Mouse (Mus musculus): ENCODE results near the gene Smc1b. TPM values are rescaled to one million over a fixed set of nuclear protein-coding genes. Genes with fewer than 3 reads are reported as not detected.
A peak's percentile ranks its signal among the peaks of the same experiment; 100 is the strongest.
"Not testable (repeated sequence)": the region's sequence is repeated elsewhere in the genome, so short reads cannot be mapped to it uniquely, and the experiment has no call there.

The Smc1b gene
- polyA plus RNA-seq, 1 experiment from 2014 or later, result 0.31 TPM

- H3K27ac ChIP-seq, result peak overlapping the region; percentile 62
- H3K9ac ChIP-seq, result peak overlapping the region; percentile 85
- peak overlapping the region; percentile 93 for H3K4me2 ChIP-seq
These were observed 94.4 kb downstream of the Smc1b start for GRCm38 (mm10) chr15:85037343-85037690.

DNA sequence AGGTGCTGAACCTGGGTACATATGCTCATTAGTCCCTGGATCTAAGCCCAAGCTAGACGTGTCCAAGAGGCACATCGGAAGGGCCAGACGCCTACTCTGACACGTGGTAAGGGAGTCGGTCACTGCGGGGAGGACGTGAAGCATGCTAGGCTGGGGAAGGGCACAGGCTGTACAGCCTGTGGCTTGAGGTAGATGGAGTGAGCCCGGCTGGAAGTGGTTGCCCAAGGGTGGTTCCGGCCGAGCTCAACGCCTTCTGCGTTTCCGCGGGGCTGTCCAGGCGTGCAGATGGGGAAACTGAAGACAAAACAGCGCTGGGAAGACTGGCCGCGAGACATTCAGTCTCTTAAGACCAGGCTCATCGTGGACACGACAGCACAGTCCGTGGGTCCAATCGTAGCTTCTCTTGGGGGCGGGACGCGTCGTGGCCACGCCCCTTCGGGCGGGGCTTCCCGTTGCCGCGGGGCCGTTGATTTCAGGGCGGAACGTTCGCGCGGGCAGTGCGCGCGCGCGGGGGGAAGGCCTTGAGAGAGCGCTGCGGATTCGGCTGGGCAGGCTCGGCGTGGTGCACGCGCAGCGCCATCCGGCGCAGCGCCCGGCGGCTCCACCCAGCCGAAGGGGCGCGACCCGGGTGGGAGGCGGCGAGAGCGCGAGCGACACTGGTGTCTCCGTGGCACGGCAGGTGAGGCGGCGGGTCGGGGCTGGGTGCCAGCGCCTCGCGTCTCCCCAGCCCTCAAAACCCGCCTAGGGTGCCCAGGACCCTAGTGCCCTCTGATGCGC lies 95.0 kb downstream of the Smc1b start:
- Histone ChIP-seq H3K27me3 (replicated peaks) (peaks cover 18% of the 10 kb centered on the region; the same call in 1 of the 2 replicates), H3K4me3 (peak overlapping the region; percentile 80), H3K4me1 (peaks cover 26% of the 10 kb centered on the region), H3K4me2 (peak overlapping the region; percentile 93), H3K9me3 (replicated peaks) (no peaks in the 10 kb centered on the region), H3K36me3 (no peaks in the 10 kb centered on the region), H3K27ac (peak overlapping the region; percentile 62), H3K9ac (peak overlapping the region; percentile 85)
- ATAC-seq, result peak; percentile 95
- WGBS (ENCODE audit: insufficient replicate concordance), result under 1% methylated on average over 75 of the region's 75 CpGs

More at GRCm38 (mm10) chr15:85037343-85037690, 94.4 kb downstream of the Smc1b start:
- WGBS (ENCODE audit: insufficient replicate concordance), result 7% methylated on average over 8 of the region's 8 CpGs
- Histone ChIP-seq H3K27me3 (replicated peaks) (peaks cover 15% of the 10 kb centered on the region; the same call in 1 of the 2 replicates), H3K36me3 (no peaks in the 10 kb centered on the region), H3K4me3 (peak overlapping the region; percentile 80), H3K4me1 (peaks cover 30% of the 10 kb centered on the region), H3K9me3 (replicated peaks) (no peaks in the 10 kb centered on the region)
- no peak for ATAC-seq

DNA sequence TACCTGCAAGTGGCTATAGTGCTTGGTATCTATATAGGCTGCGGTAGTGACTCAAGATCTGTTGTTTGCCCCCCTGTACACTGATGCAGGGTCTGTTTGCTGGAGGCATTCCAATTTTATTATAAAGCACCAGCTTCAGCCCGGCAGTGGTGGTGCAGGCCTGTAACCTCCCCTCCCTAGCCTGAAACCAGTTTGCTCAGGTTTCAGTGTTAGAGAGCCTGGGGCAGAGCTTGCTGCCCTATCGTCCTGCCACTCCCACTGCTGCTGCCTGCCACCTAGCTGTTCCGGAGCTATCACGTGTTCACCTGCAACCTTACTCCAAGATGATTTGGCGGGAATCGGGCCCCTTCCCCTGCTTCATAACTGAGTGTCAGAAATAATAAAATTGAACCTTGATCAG lies 97.8 kb downstream of the Smc1b start:
- Histone ChIP-seq H3K4me1 (peaks cover 23% of the 10 kb centered on the region), H3K27me3 (replicated peaks) (peaks cover 22% of the 10 kb centered on the region; the same call in 1 of the 2 replicates)
- H3K4me2 ChIP-seq; ATAC-seq; H3K4me3 ChIP-seq; H3K36me3 ChIP-seq; H3K9ac ChIP-seq; H3K9me3 ChIP-seq (replicated peaks); H3K27ac ChIP-seq: not testable (repeated sequence)
- 33% methylated on average over 7 of the region's 7 CpGs for WGBS (ENCODE audit: insufficient replicate concordance)

DNA sequence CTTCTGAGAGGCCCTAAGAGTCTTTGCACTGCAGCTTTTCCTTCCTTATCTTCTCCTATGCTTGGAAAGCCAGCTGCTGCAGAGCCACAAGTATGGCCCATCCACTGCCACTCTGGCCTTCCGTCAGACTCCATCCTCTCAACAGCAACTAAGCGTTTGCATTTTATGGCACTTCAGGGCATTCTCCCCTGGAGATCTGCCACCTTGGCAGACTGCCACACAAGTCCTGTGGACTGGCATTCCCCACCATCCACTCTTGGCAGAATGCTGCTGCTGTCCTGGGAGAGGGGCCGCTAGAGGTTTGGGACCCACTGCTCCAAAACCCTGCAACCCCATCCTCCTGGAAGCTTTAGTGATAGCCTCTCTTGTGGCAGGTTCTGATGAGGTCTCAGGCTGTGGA lies 99.9 kb downstream of the Smc1b start:
- ATAC-seq, result no peak
- Histone ChIP-seq H3K36me3 (no peaks in the 10 kb centered on the region), H3K9me3 (replicated peaks) (no peaks in the 10 kb centered on the region), H3K27me3 (replicated peaks) (peaks cover 22% of the 10 kb centered on the region; the same call in 1 of the 2 replicates), H3K9ac (no peak overlapping the region), H3K4me1 (peaks cover 9% of the 10 kb centered on the region), H3K27ac (no peak overlapping the region), H3K4me2 (no peak overlapping the region), H3K4me3 (no peak overlapping the region)
- WGBS (ENCODE audit: insufficient replicate concordance), result 80% methylated on average over 3 of the region's 3 CpGs

DNA sequence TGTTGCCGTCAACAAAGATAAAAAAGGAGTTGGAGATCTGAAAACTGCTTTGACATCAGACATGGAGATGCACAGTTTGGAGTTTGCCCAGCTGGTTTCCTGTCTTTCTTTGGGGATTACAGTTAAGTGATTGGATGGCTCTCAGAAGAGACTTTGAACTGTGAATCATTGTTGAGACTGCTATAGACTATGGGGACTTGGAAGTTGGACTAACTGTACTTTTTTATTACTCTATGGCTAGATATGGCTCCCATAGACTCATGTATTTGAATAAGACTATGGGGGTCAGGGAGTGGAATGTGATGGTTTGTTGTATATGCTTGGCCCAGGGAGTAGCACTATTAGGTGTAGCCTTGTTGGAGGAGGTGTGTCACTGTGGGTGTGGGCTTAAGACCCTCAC lies 101.1 kb downstream of the Smc1b start:
- not testable (repeated sequence) for H3K9ac ChIP-seq; H3K27ac ChIP-seq; H3K4me3 ChIP-seq; H3K36me3 ChIP-seq; ATAC-seq; H3K4me1 ChIP-seq; H3K4me2 ChIP-seq; H3K9me3 ChIP-seq (replicated peaks)
- WGBS (ENCODE audit: insufficient replicate concordance), result 38% methylated on average over 1 of the region's 1 CpGs
- H3K27me3 ChIP-seq (replicated peaks), result peaks cover 18% of the 10 kb centered on the region; the same call in 1 of the 2 replicates

GRCm38 (mm10) chr15:85028648-85029047 lies 103.1 kb downstream of the Smc1b start, which contains the start of gene Fam118a:
Fam118a (plus strand) TSS chr15:85028948.
- not testable (repeated sequence) for H3K4me3 ChIP-seq; H3K9ac ChIP-seq; ATAC-seq; H3K4me1 ChIP-seq; H3K27ac ChIP-seq; H3K9me3 ChIP-seq (replicated peaks); H3K27me3 ChIP-seq (replicated peaks); H3K4me2 ChIP-seq; H3K36me3 ChIP-seq
- WGBS (ENCODE audit: insufficient replicate concordance), result 45% methylated on average over 1 of the region's 1 CpGs

- H3K9me3 ChIP-seq (replicated peaks), result no peaks in the 10 kb centered on the region
- no peak for ATAC-seq
- no peaks in the 10 kb centered on the region for H3K36me3 ChIP-seq
- H3K4me2 ChIP-seq, result no peak overlapping the region
- 57% methylated on average over 4 of the region's 4 CpGs for WGBS (ENCODE audit: insufficient replicate concordance)
- H3K27ac ChIP-seq, result no peak overlapping the region
- H3K9ac ChIP-seq, result no peak overlapping the region
- peaks cover 7% of the 10 kb centered on the region; the same call in 1 of the 2 replicates for H3K27me3 ChIP-seq (replicated peaks)
- no peak overlapping the region for H3K4me3 ChIP-seq
- no peaks in the 10 kb centered on the region for H3K4me1 ChIP-seq
These were observed 104.0 kb downstream of the Smc1b start for GRCm38 (mm10) chr15:85027740-85028139.

- Histone ChIP-seq H3K9ac (no peak overlapping the region), H3K27ac (no peak overlapping the region), H3K4me1 (no peaks in the 10 kb centered on the region), H3K9me3 (replicated peaks) (no peaks in the 10 kb centered on the region), H3K4me3 (no peak overlapping the region), H3K36me3 (no peaks in the 10 kb centered on the region), H3K27me3 (replicated peaks) (no peaks in the 10 kb centered on the region), H3K4me2 (no peak overlapping the region)
- ATAC-seq, result no peak
- 50% methylated on average over 4 of the region's 4 CpGs for WGBS (ENCODE audit: insufficient replicate concordance)
These were observed 105.6 kb downstream of the Smc1b start for GRCm38 (mm10) chr15:85026197-85026596.

DNA sequence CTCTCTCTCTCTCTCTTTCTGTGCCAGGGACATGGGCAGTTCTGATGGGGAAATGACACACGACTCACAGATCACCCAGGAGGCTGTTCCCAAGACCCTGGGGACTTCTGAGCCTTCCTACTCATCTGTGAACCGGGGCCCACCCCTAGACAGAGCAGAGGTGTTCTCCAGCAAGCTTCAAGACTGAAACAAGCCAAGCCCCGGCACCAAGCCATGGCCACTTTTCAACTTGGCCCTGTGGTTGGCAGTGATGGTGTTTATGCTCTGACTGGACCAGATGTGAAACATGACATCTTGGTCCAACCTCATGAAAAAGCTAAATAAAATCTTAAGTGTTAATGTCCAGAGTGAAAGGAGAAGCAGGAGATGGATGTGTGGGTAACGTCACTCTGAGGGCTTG lies 109.6 kb downstream of the Smc1b start:
- ATAC-seq, result no peak

GRCm38 (mm10) chr15:85016951-85017664 lies 114.7 kb downstream of the Smc1b start, which contains the start of gene Upk3a:
Upk3a (plus strand) TSS chr15:85017141.
- H3K27me3 ChIP-seq (replicated peaks), result peaks cover 28% of the 10 kb centered on the region
- no peak within 1 kb of the TSS for H3K27ac ChIP-seq
- H3K9ac ChIP-seq, result no peak within 1 kb of the TSS
- no peaks in the 10 kb centered on the region for H3K4me1 ChIP-seq
- WGBS (ENCODE audit: insufficient replicate concordance), result 9% methylated on average over 21 of the region's 21 CpGs
- H3K4me3 ChIP-seq, result no peak within 1 kb of the TSS
- no peak for ATAC-seq
- no peaks in the 10 kb centered on the region for H3K9me3 ChIP-seq (replicated peaks)
- H3K4me2 ChIP-seq, result no peak within 1 kb of the TSS
- no peaks in the 10 kb centered on the region for H3K36me3 ChIP-seq

More for the DNA sequence above, 109.6 kb downstream of the Smc1b start:
- H3K4me3 ChIP-seq, result no peak overlapping the region
- H3K27ac ChIP-seq, result no peak overlapping the region
- no peaks in the 10 kb centered on the region for H3K36me3 ChIP-seq
- no peaks in the 10 kb centered on the region for H3K9me3 ChIP-seq (replicated peaks)
- peaks cover 8% of the 10 kb centered on the region for H3K27me3 ChIP-seq (replicated peaks)
- H3K9ac ChIP-seq, result no peak overlapping the region
- WGBS (ENCODE audit: insufficient replicate concordance), result 54% methylated on average over 4 of the region's 4 CpGs
- H3K4me2 ChIP-seq, result no peak overlapping the region
- H3K4me1 ChIP-seq, result no peaks in the 10 kb centered on the region

DNA sequence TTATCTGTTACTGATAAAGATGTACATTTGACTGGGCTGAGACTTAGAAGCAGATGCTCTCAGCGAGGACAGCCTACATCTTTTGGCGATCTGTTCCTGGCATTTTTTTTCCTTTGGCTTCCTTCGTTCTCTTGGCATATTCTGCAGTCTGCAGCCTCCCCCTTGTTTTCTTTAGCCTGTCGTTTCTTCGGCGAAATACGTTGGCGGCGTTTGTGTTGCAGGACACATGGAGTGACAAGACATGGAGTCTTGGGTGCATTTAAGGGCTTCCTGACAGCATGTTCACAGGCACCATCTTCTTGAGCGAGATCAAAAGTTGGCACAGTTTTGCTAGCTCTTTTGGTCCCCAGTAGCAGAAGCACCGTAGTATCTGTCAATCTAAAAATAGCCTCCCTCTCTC lies 116.0 kb downstream of the Smc1b start:
- Histone ChIP-seq H3K27me3 (replicated peaks) (peaks cover 28% of the 10 kb centered on the region), H3K9ac (no peak overlapping the region), H3K9me3 (replicated peaks) (no peaks in the 10 kb centered on the region), H3K27ac (no peak overlapping the region), H3K4me2 (no peak overlapping the region), H3K4me3 (no peak overlapping the region), H3K4me1 (peaks cover 3% of the 10 kb centered on the region; the same call in 1 of the 2 replicates), H3K36me3 (no peaks in the 10 kb centered on the region)
- ATAC-seq, result no peak
- WGBS (ENCODE audit: insufficient replicate concordance), result 64% methylated on average over 11 of the region's 11 CpGs
